Mouse (Mus musculus): ENCODE data around the gene Rnf185.
A peak's percentile ranks its signal among the peaks of the same experiment; 100 is the strongest.

Rnf185 gene

GRCm38 (mm10) chr11:3394520-3394919 is 57.6 kb downstream of the Rnf185 start:
- DNase-seq (ENCODE audit: low spot score): no peak

GRCm38 (mm10) chr11:3392526-3392925 is 59.6 kb downstream of the Rnf185 start:
- no peak for DNase-seq (ENCODE audit: low spot score)

- DNase-seq (ENCODE audit: low spot score): no peak
These were observed 61.4 kb downstream of the Rnf185 start for GRCm38 (mm10) chr11:3390789-3391188.

GRCm38 (mm10) chr11:3389996-3390395 is 62.2 kb downstream of the Rnf185 start:
- DNase-seq (ENCODE audit: low spot score): no peak

- no peak for DNase-seq (ENCODE audit: low spot score)
These were observed 64.5 kb downstream of the Rnf185 start for GRCm38 (mm10) chr11:3387482-3388196.

- DNase-seq (ENCODE audit: low spot score): peak; percentile 75
These were observed 65.2 kb downstream of the Rnf185 start for GRCm38 (mm10) chr11:3386941-3387368.

- no peak for DNase-seq (ENCODE audit: low spot score)
These were observed 69.3 kb downstream of the Rnf185 start for GRCm38 (mm10) chr11:3382602-3383594.

- DNase-seq (ENCODE audit: low spot score): no peak
These were observed 70.9 kb downstream of the Rnf185 start for GRCm38 (mm10) chr11:3381148-3381814.

GRCm38 (mm10) chr11:3379427-3379826 is 72.7 kb downstream of the Rnf185 start:
- no peak for DNase-seq (ENCODE audit: low spot score)

GRCm38 (mm10) chr11:3374741-3375140 is 77.4 kb downstream of the Rnf185 start:
- no peak for DNase-seq (ENCODE audit: low spot score)

- DNase-seq (ENCODE audit: low spot score): no peak
These were observed 77.9 kb downstream of the Rnf185 start for GRCm38 (mm10) chr11:3374293-3374645.

- no peak for DNase-seq (ENCODE audit: low spot score)
These were observed 78.4 kb downstream of the Rnf185 start for GRCm38 (mm10) chr11:3373591-3374292.

- no peak for DNase-seq (ENCODE audit: low spot score)
These were observed 80.4 kb downstream of the Rnf185 start for GRCm38 (mm10) chr11:3371599-3372295.

GRCm38 (mm10) chr11:3370928-3371598 is 81.1 kb downstream of the Rnf185 start:
- peak; percentile 48 for DNase-seq (ENCODE audit: low spot score)

- no peak for DNase-seq (ENCODE audit: low spot score)
These were observed 82.0 kb downstream of the Rnf185 start for GRCm38 (mm10) chr11:3370162-3370561.

GRCm38 (mm10) chr11:3369449-3369848 is 82.7 kb downstream of the Rnf185 start:
- DNase-seq (ENCODE audit: low spot score): no peak

- DNase-seq (ENCODE audit: low spot score): no peak
These were observed 83.2 kb downstream of the Rnf185 start for GRCm38 (mm10) chr11:3368983-3369382.

- no peak for DNase-seq (ENCODE audit: low spot score)
These were observed 85.8 kb downstream of the Rnf185 start for GRCm38 (mm10) chr11:3366411-3366810.
